Mouse (Mus musculus): ENCODE results near the gene AC134908.4. TPM values are rescaled to one million over a fixed set of nuclear protein-coding genes. Genes with fewer than 3 reads are reported as not detected.

Gene AC134908.4
- not detected in 2 replicates for polyA plus RNA-seq (2012; ENCODE audit: low replicate concordance)

GRCm38 (mm10) chr17:25795609-25796092 is at the start of gene AC134908.4:
AC134908.4 (minus strand) TSS chr17:25795659.

GRCm38 (mm10) chr17:25844396-25844901 is 49.0 kb upstream of the AC134908.4 start, which contains the start of gene Rhot2:
Rhot2 (minus strand) TSS chr17:25844851.

GRCm38 (mm10) chr17:25841117-25841880 is 45.8 kb upstream of the AC134908.4 start, which contains the start of gene Gm20683:
Gm20683 (minus strand) TSS chr17:25841763.

GRCm38 (mm10) chr17:25837076-25837410 is 41.6 kb upstream of the AC134908.4 start, which contains the start of gene Rhbdl1:
Rhbdl1 (minus strand) TSS chr17:25837295.

GRCm38 (mm10) chr17:25833291-25833663 is 37.8 kb upstream of the AC134908.4 start, which contains the start of gene Stub1:
Stub1 (minus strand) TSS chr17:25833404.

DNA sequence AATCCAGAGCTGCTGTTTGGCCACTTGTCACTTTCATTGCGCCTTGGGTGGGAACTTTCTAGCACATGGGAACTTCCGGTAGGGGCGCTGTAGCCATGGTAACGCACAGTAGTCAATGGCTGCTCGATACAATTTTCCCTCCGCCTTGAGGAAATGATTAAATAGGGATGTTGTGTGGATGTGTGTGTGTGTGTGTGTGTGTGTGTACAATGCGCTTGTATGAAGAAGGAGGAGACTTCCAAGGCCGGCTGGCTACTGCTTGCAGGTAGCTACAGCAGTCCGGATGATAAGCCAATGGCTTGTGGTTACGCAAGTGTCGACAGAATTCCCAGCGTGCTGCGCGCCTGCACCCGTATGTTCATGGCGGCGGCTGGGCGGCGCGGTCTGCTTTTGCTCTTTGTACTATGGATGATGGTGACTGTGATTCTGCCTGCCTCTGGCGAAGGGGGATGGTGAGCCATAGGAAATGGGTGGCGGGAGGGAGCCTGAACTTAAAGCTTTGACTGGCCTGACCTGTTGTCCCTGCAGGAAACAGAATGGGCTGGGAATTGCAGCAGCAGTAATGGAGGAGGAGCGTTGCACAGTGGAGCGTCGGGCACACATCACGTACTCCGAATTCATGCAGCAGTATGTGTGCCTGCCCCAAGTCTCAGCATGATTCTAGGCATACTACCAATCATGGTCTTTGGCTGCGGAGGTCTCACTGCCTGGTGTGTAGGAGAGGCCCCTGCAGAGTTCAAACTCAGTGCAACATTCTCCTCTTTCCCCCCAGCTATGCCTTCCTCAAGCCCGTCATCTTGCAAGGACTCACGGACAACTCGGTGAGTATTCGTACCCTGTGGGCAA is 33.5 kb upstream of the AC134908.4 start, which contains the start of gene Jmjd8:
Jmjd8 (plus strand) TSS at position 156 of the 846 bp plus-strand sequence.

GRCm38 (mm10) chr17:25823452-25823851 is 28.0 kb upstream of the AC134908.4 start, which contains the start of gene Wdr24:
Wdr24 (plus strand) TSS chr17:25823627.

DNA sequence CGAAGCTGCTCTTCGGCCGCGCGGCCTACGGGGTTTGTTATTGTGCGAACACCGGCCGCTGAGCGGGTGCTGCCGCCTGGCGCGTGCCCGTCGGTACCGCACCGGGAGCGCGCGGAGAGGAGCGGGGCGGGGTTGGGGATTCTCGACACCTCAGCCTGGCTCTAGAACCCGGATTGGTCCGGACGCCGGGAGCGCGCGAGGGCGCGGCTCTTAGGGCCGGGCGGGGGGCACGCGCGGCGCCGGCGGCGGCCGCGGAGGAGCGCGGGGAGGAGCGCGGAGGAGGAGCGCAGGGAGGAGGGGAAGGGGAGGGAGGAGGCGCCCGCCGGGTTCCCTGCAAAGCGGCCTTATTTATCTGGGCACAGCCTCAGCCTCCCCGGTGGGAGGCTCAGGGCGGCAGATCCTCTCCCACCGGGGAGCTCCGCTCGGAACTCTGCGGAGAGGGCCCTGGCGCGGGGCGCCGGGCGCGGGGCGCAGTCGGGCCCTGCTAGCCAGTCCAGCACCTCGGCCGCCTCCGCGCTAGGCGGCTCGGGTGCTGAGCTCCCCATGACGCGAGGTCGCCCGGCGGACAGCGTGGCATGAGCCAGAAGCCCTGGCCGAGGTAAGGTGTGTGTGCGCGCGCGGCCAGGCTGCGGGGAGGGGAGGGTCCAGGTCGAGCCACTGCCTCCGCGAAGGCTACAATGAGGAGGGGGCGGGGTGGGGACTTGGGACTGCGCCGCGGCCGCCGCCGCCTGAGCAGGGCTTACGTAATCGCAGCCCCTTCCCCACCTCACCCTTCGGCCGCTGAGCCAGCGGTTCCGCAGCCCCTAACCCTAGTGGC is 13.5 kb upstream of the AC134908.4 start, which contains the start of gene Fbxl16:
Fbxl16 (plus strand) TSS at position 297 of the 817 bp plus-strand sequence.

DNA sequence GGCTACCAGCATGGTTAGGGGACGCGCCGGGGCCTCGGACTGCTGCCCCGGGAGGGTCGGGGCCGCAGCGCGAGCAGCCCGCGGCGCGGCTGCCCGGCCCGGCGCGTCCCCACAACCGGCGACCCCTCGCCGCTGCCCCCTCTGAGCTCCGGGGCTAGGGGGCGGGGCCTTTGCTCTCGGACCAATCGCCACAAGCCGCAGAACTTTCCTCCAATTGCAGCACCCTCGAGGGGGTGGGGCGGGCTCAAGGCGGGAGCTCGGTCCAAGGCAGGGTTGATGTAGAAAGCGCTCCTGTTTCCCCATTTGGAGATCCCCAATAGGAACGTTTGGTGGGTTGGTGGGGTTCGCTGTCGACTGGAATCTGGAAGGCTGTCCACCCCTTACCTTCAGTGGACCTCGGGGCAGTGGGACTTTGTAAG is 1.5 kb upstream of the AC134908.4 start, which contains the start of gene Metrn:
Metrn (minus strand) TSS at position 186 of the 419 bp plus-strand sequence.

DNA sequence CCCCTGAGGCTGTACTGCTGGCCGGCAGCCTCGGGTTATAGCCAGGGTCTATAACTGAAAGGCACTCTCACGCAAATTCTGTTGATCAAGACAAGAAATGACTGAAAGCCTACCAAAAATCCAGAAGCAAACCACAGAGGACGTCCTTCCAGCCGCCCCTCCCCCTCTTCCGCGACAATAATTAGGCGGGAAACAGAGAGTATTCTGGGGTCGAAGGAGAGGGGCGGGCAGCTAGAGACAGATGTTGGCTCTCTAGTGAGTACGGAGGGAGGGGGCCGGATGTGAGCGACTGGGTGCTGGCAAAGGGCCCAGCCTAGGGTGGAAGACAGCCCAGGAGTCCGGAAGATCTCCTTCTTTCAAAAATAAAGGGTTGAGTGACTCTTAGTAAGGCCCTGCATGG is 2.8 kb downstream of the AC134908.4 start, which contains the start of gene Fam173a:
Fam173a (minus strand) TSS at position 287 of the 400 bp plus-strand sequence.

GRCm38 (mm10) chr17:25786280-25786679 is 9.2 kb downstream of the AC134908.4 start, which contains the start of gene Ccdc78:
Ccdc78 (plus strand) TSS chr17:25786580.

DNA sequence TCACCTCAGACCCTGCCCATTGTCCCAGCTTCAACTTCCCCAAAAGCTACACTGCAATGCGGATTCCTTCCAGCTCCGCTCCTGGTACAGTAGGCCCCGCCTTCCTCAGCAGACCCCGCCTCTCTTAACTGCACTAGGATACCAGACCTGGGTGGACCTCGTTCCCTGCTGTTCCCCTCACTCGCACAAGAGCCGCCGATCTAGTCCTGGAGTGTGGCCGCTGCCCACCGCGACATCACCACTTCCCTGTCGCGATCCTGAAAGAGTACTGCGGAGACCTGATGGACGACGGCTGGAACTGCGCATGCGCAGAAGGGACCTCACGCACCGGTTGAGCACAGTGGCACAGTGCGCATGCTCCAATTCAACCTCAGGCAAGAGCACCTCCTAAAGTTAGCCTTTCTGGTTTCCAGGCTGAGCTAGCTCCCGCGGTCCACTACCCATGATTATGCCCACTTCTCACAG is 10.1 kb downstream of the AC134908.4 start, which contains the start of gene Haghl:
Haghl (minus strand) TSS at position 393 of the 465 bp plus-strand sequence.

DNA sequence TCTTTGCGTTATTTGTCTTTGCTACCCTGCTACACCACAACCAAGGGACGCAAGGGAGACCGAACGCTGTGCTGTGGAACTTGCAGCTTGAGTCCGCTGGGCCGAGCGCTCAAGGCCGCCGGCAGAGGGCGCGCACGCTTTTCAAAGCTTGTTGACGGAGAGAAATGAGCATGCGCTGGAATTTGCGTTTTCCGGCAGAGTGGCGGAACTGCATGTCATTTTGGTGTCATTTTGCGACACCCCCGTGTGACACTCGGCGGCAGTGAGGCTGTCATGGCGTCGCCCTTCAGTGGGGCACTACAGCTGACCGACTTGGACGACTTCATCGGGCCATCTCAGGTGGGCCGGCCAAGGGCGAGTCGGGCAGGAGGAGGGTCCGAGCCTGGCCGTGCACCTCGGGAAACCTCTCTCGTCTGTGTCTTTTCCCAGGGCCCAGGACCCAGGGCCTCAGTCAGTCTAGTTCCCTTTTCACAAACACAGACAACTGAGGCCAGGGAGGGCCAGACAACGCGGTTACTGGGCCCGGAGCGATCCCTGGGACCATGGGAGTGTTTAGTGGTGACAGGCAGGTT is 21.8 kb downstream of the AC134908.4 start, which contains the start of gene Narfl:
Narfl (plus strand) TSS at position 228 of the 572 bp plus-strand sequence.

DNA sequence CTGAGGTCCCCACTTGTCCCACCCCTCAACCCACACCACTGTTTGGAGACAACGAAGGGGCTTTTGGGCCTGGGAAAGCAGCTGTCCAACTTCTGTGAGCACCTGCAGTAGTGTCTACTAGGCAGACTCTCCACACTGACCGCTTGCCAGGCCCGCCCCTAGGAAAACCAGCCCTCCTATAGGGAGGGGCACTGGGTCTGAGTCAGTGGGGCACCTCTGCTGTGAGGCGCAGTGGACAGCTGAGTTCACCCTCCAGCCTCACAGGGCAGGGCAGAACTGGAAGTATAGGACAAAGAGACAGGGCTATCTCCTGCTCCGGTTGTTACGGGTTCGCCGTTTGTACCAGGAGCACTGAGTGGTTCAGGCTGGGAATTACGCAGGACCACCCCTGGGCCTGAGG is 41.2 kb downstream of the AC134908.4 start, which contains the start of gene Msln:
Msln (minus strand) TSS at position 138 of the 400 bp plus-strand sequence.

Other genes starting within 250 kb of the AC134908.4 start
- 0.10 and 0.16 TPM in 2 replicates for gene Sox8, start 225.0 kb downstream of the AC134908.4 start, polyA plus RNA-seq (2012; ENCODE audit: low replicate concordance)
- 18.7 and 20.7 TPM in 2 replicates for gene Lmf1, start 216.6 kb downstream of the AC134908.4 start, polyA plus RNA-seq (2012; ENCODE audit: low replicate concordance)
- not detected in 2 replicates for gene Gng13, start 78.5 kb downstream of the AC134908.4 start, polyA plus RNA-seq (2012; ENCODE audit: low replicate concordance)
- 13.6 and 24.2 TPM in 2 replicates for gene Chtf18, start 68.2 kb downstream of the AC134908.4 start, polyA plus RNA-seq (2012; ENCODE audit: low replicate concordance)
- 26.6 and 48.2 TPM in 2 replicates for gene Rpusd1, start 68.0 kb downstream of the AC134908.4 start, polyA plus RNA-seq (2012; ENCODE audit: low replicate concordance)
- gene Mslnl, start 59.6 kb downstream of the AC134908.4 start, polyA plus RNA-seq (2012; ENCODE audit: low replicate concordance): not detected in 2 replicates
- gene Msln, start 41.3 kb downstream of the AC134908.4 start, polyA plus RNA-seq (2012; ENCODE audit: low replicate concordance): 0.06 TPM in 1 of 2 replicates, not detected in the other
- gene Narfl, start 21.9 kb downstream of the AC134908.4 start, polyA plus RNA-seq (2012; ENCODE audit: low replicate concordance): 16.2 and 23.3 TPM in 2 replicates
- 34.3 and 35.1 TPM in 2 replicates for gene Haghl, start 10.0 kb downstream of the AC134908.4 start, polyA plus RNA-seq (2012; ENCODE audit: low replicate concordance)
- not detected in 2 replicates for gene Ccdc78, start 9.1 kb downstream of the AC134908.4 start, polyA plus RNA-seq (2012; ENCODE audit: low replicate concordance)
- gene Fam173a, start 2.8 kb downstream of the AC134908.4 start, polyA plus RNA-seq (2012; ENCODE audit: low replicate concordance): 23.5 and 44.0 TPM in 2 replicates
- gene Metrn, start 1.5 kb upstream of the AC134908.4 start, polyA plus RNA-seq (2012; ENCODE audit: low replicate concordance): 51.5 and 71.8 TPM in 2 replicates
- gene Fbxl16, start 13.4 kb upstream of the AC134908.4 start, polyA plus RNA-seq (2012; ENCODE audit: low replicate concordance): 0.73 and 0.79 TPM in 2 replicates
- 3.5 and 10.2 TPM in 2 replicates for gene Wdr24, start 28.0 kb upstream of the AC134908.4 start, polyA plus RNA-seq (2012; ENCODE audit: low replicate concordance)
- 7.2 and 7.4 TPM in 2 replicates for gene Jmjd8, start 33.2 kb upstream of the AC134908.4 start, polyA plus RNA-seq (2012; ENCODE audit: low replicate concordance)
- 69.3 and 104 TPM in 2 replicates for gene Stub1, start 37.7 kb upstream of the AC134908.4 start, polyA plus RNA-seq (2012; ENCODE audit: low replicate concordance)
- gene Rhbdl1, start 41.6 kb upstream of the AC134908.4 start, polyA plus RNA-seq (2012; ENCODE audit: low replicate concordance): 2.5 and 3.8 TPM in 2 replicates
- gene Gm20683, start 46.1 kb upstream of the AC134908.4 start, polyA plus RNA-seq (2012; ENCODE audit: low replicate concordance): 10.5 and 16.1 TPM in 2 replicates
- 159 and 168 TPM in 2 replicates for gene Rhot2, start 49.2 kb upstream of the AC134908.4 start, polyA plus RNA-seq (2012; ENCODE audit: low replicate concordance)
- 8.8 and 9.7 TPM in 2 replicates for gene Wdr90, start 65.8 kb upstream of the AC134908.4 start, polyA plus RNA-seq (2012; ENCODE audit: low replicate concordance)
- gene Mcrip2, start 73.1 kb upstream of the AC134908.4 start, polyA plus RNA-seq (2012; ENCODE audit: low replicate concordance): 23.1 and 35.5 TPM in 2 replicates
- 39.0 and 56.9 TPM in 2 replicates for gene Mettl26, start 79.4 kb upstream of the AC134908.4 start, polyA plus RNA-seq (2012; ENCODE audit: low replicate concordance)
- gene Wfikkn1, start 85.2 kb upstream of the AC134908.4 start, polyA plus RNA-seq (2012; ENCODE audit: low replicate concordance): 0.97 and 2.3 TPM in 2 replicates
- 16.9 and 27.8 TPM in 2 replicates for gene Rab40c, start 124.1 kb upstream of the AC134908.4 start, polyA plus RNA-seq (2012; ENCODE audit: low replicate concordance)
- gene Pigq, start 149.3 kb upstream of the AC134908.4 start, polyA plus RNA-seq (2012; ENCODE audit: low replicate concordance): 98.3 and 349 TPM in 2 replicates
- 5.3 TPM in 1 of 2 replicates, not detected in the other for gene Nhlrc4, start 149.3 kb upstream of the AC134908.4 start, polyA plus RNA-seq (2012; ENCODE audit: low replicate concordance)
- 0.05 TPM in 1 of 2 replicates, not detected in the other for gene A930017K11Rik, start 156.9 kb upstream of the AC134908.4 start, polyA plus RNA-seq (2012; ENCODE audit: low replicate concordance)
- gene Capn15, start 190.1 kb upstream of the AC134908.4 start, polyA plus RNA-seq (2012; ENCODE audit: low replicate concordance): 61.6 and 119 TPM in 2 replicates

Data from hematopoietic multipotent progenitor cell, adult 10-12 weeks (in vitro differentiated cells).